Comparison of ENCODE assay signal across 10 mouse cellular contexts in the genomic region with DNA sequence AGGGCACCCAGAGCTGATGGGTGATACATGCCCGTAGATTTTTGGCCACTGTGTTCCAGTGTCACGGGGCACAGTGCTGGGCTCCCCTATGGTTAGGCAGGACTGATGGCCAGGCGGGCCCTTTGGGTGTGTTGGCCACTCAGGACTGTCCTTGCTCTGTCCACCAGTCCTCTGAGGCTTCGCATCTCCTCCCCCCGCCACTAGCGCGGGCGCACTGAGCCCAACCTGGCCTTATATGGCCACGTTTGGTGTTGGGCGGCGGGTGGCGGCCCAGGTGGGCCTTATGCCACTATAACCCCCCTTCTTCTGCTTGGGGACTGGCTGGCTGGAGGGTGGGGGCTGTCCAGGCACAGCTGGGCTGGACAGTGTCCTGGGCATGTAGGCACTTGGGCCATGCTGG. TPM values are rescaled to one million over a fixed set of nuclear protein-coding genes. Genes with fewer than 3 reads are reported as not detected.
DNase-seq lines count a peak whose midpoint lies in the region; ATAC-seq and TF ChIP-seq lines count a peak whose summit lies in the region.
"Had no signal": no experiment of that assay in that cellular context is flagged by ENCODE, and none has a peak within 500 bp of the region (broad histone marks: within the 10 kb centered on the region; RNA-seq: fewer than 3 reads in every experiment).

No protein-coding gene starts in this region.

- H3K4me1 ChIP-seq in heart, embryonic 15.5 days (replicated peaks): peaks cover 63% of the 10 kb centered on the region
- peaks cover 48% of the 10 kb centered on the region for H3K4me1 ChIP-seq in E14TG2a.4 (replicated peaks; ENCODE audit: low read depth, low read length)
- H3K4me1 ChIP-seq in brown adipose tissue, adult 24 weeks (ENCODE audit: control insufficient read depth, insufficient read depth, insufficient read length, low read length): peaks cover 35% of the 10 kb centered on the region
- peaks cover 80% of the 10 kb centered on the region for H3K4me1 ChIP-seq in limb, embryonic 13.5 days

- no peaks in the 10 kb centered on the region for H3K27me3 ChIP-seq in heart, embryonic 15.5 days
- H3K27me3 ChIP-seq in E14TG2a.4 (ENCODE audit: insufficient read depth, low read length): peaks cover 53% of the 10 kb centered on the region
- no peaks in the 10 kb centered on the region for H3K27me3 ChIP-seq in limb, embryonic 13.5 days
- H3K27me3 ChIP-seq: embryonic facial prominence, embryonic 15.5 days had no signal

- peak overlapping the region; percentile 94; the same call in 1 of the 2 replicates for H3K4me2 ChIP-seq in heart, embryonic 15.5 days
- peak overlapping the region; percentile 82 for H3K4me2 ChIP-seq in limb, embryonic 13.5 days (replicated peaks)

- TF ChIP-seq CTCF in E14TG2a.4 (conservative IDR thresholded peaks at IDR 0.05; ENCODE audit: low read length): no peak

- intact Hi-C loops in heart, postnatal 14 days (cut with DNase I): no loop called here

- no peak overlapping the region for H3K27ac ChIP-seq in heart, embryonic 15.5 days
- peak overlapping the region; percentile 90 for H3K27ac ChIP-seq in brown adipose tissue, adult 24 weeks (replicated peaks; ENCODE audit: low read depth, low read length)
- peak overlapping the region; percentile 91; the same call in 1 of the 2 replicates for H3K27ac ChIP-seq in limb, embryonic 13.5 days
- H3K27ac ChIP-seq: embryonic facial prominence, embryonic 15.5 days had no signal

- no peaks in the 10 kb centered on the region for H3K36me3 ChIP-seq in heart, embryonic 15.5 days
- no peaks in the 10 kb centered on the region for H3K36me3 ChIP-seq in E14TG2a.4 (ENCODE audit: insufficient read depth, low read length)
- H3K36me3 ChIP-seq in limb, embryonic 13.5 days: peaks cover 26% of the 10 kb centered on the region

- no peak overlapping the region for H3K4me3 ChIP-seq in heart, embryonic 15.5 days
- peak overlapping the region; percentile 86 for H3K4me3 ChIP-seq in E14TG2a.4 (replicated peaks; ENCODE audit: low read length)
- peak overlapping the region; percentile 92; the same call in 1 of the 2 replicates for H3K4me3 ChIP-seq in brown adipose tissue, adult 24 weeks (ENCODE audit: insufficient read depth, low read depth, low read length)
- peak overlapping the region; percentile 94 for H3K4me3 ChIP-seq in limb, embryonic 13.5 days
- H3K4me3 ChIP-seq: megakaryocyte, embryonic 14.5 days had no signal

- H3K9me3 ChIP-seq in heart, embryonic 15.5 days (replicated peaks): no peaks in the 10 kb centered on the region
- H3K9me3 ChIP-seq in E14TG2a.4 (ENCODE audit: low read length): no peaks in the 10 kb centered on the region
- H3K9me3 ChIP-seq in limb, embryonic 13.5 days: no peaks in the 10 kb centered on the region
- H3K9me3 ChIP-seq: embryonic facial prominence, embryonic 15.5 days; megakaryocyte, embryonic 14.5 days had no signal

- no peak for ATAC-seq in heart, embryonic 15.5 days (replicated peaks; ENCODE audit: insufficient number of reproducible peaks, insufficient read depth, low FRiP score, low read depth)
- no peak for ATAC-seq in limb, embryonic 13.5 days (ENCODE audit: low FRiP score, low read depth)

- H3K9ac ChIP-seq in heart, embryonic 15.5 days: no peak overlapping the region
- no peak overlapping the region for H3K9ac ChIP-seq in limb, embryonic 13.5 days
- H3K9ac ChIP-seq: embryonic facial prominence, embryonic 15.5 days had no signal

- DNase-seq in heart, postnatal 14 days: no peak
- no peak for DNase-seq in lung, adult 18-20 months
- no peak for DNase-seq in cerebellum, adult 8-10 months
- DNase-seq: spleen, adult 18-20 months had no signal

- 92% methylated on average over 12 of the region's 12 CpGs for WGBS in heart, embryonic 15.5 days
- 93% methylated on average over 12 of the region's 12 CpGs for WGBS in limb, embryonic 13.5 days

RNA-seq across cellular contexts. Expression of a gene that starts 3.7 kb away (rescaled TPM):
- 14.6 and 20.1 TPM in 2 replicates for polyA plus RNA-seq in heart, embryonic 15.5 days (2015; fragmentation: Nextera tagmentation; extraction: Ambion mirVana)
- total RNA-seq in heart, postnatal 14 days (2021): 10 to 100 TPM; 16.6 to 16.9 TPM
- polyA plus RNA-seq in brown adipose tissue, adult 24 weeks (2012; ENCODE audit: insufficient read depth, insufficient read length, missing spikeins): 68.8 and 70.5 TPM in 2 replicates
- 44.8 and 52.4 TPM in 2 replicates for polyA plus RNA-seq in limb, embryonic 13.5 days (2015; fragmentation: Nextera tagmentation; extraction: Ambion mirVana)

RNA-seq across cellular contexts. Expression of a gene that starts 20.5 kb away (rescaled TPM):
- polyA plus RNA-seq in heart, embryonic 15.5 days (2015; fragmentation: Nextera tagmentation; extraction: Ambion mirVana): 0.29 and 0.71 TPM in 2 replicates
- total RNA-seq in heart, postnatal 14 days (2021): not detected
- polyA plus RNA-seq in brown adipose tissue, adult 24 weeks (2012; ENCODE audit: insufficient read depth, insufficient read length, missing spikeins): not detected in 2 replicates
- 1.5 and 1.8 TPM in 2 replicates for polyA plus RNA-seq in limb, embryonic 13.5 days (2015; fragmentation: Nextera tagmentation; extraction: Ambion mirVana)

RNA-seq across cellular contexts. Expression of a gene that starts 26.4 kb away (rescaled TPM):
- polyA plus RNA-seq in heart, embryonic 15.5 days (2015; fragmentation: Nextera tagmentation; extraction: Ambion mirVana): 6.7 and 7.4 TPM in 2 replicates
- total RNA-seq in heart, postnatal 14 days (2021): 10 to 100 TPM; 12.5 to 12.8 TPM
- 3.4 and 3.7 TPM in 2 replicates for polyA plus RNA-seq in brown adipose tissue, adult 24 weeks (2012; ENCODE audit: insufficient read depth, insufficient read length, missing spikeins)
- 15.9 and 16.8 TPM in 2 replicates for polyA plus RNA-seq in limb, embryonic 13.5 days (2015; fragmentation: Nextera tagmentation; extraction: Ambion mirVana)

RNA-seq across cellular contexts. Expression of a gene that starts 35.7 kb away (rescaled TPM):
- polyA plus RNA-seq in heart, embryonic 15.5 days (2015; fragmentation: Nextera tagmentation; extraction: Ambion mirVana): 13.9 and 15.2 TPM in 2 replicates
- total RNA-seq in heart, postnatal 14 days (2021): 10 to 100 TPM; 16.7 to 16.9 TPM
- polyA plus RNA-seq in brown adipose tissue, adult 24 weeks (2012; ENCODE audit: insufficient read depth, insufficient read length, missing spikeins): 3.4 and 6.3 TPM in 2 replicates
- polyA plus RNA-seq in limb, embryonic 13.5 days (2015; fragmentation: Nextera tagmentation; extraction: Ambion mirVana): 16.2 and 18.2 TPM in 2 replicates
